ENCODE assay signal across 7 mouse cellular contexts in the genomic region with DNA sequence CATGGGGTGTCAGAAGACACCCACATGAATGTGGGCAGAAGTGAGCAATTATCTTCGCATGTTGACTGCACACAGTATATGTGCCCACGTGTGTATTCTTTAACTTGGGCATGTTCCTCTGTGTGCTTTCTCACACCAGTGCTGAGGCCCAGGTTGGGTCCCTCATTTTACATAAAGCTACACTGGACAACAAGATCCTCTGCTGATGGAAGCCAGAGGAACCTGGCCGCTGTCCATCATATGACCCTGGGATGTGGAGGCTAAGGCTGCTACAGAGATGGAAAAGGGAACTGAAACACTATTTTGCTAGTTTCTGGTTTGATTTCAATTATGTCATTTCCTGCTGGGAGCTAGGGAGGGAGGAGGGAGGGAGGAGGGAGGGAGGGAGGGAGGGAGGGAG.
DNase-seq lines count a peak whose midpoint lies in the region; ATAC-seq and TF ChIP-seq lines count a peak whose summit lies in the region.

No protein-coding gene starts in this region.

- ATAC-seq in kidney, embryonic 14.5 days (ENCODE audit: low FRiP score, low TSS enrichment), result no peak
- ATAC-seq in embryonic facial prominence, embryonic 14.5 days (ENCODE audit: low read depth), result no peak

- WGBS in kidney, embryonic 14.5 days, result 92% methylated on average over 3 of the region's 3 CpGs
- 71% methylated on average over 3 of the region's 3 CpGs for WGBS in embryonic facial prominence, embryonic 14.5 days
- 34% methylated on average over 3 of the region's 3 CpGs for WGBS in macrophage (ENCODE audit: missing documents)
- WGBS in cerebellum, adult 2 months, result 82% methylated on average over 3 of the region's 3 CpGs

- no peaks in the 10 kb centered on the region for H3K9me3 ChIP-seq in kidney, embryonic 14.5 days (ENCODE audit: control insufficient read depth, low read length)
- no peaks in the 10 kb centered on the region for H3K9me3 ChIP-seq in embryonic facial prominence, embryonic 14.5 days (ENCODE audit: control insufficient read depth, low read length)

- no peaks in the 10 kb centered on the region for H3K27me3 ChIP-seq in kidney, embryonic 14.5 days (ENCODE audit: control insufficient read depth, insufficient read depth, low read length)
- no peaks in the 10 kb centered on the region for H3K27me3 ChIP-seq in embryonic facial prominence, embryonic 14.5 days (replicated peaks; ENCODE audit: control insufficient read depth, insufficient read depth, low read length)
- no peaks in the 10 kb centered on the region for H3K27me3 ChIP-seq in cerebellum, adult 2 months (ENCODE audit: control insufficient read depth, insufficient read depth, low read length)

- no peaks in the 10 kb centered on the region for H3K79me2 ChIP-seq in macrophage (ENCODE audit: inconsistent target)

- H3K4me2 ChIP-seq in kidney, embryonic 14.5 days (replicated peaks; ENCODE audit: low read depth, low read length), result no peak overlapping the region
- no peak overlapping the region for H3K4me2 ChIP-seq in embryonic facial prominence, embryonic 14.5 days (ENCODE audit: low read depth, low read length)

- no peak overlapping the region for H3K4me3 ChIP-seq in kidney, embryonic 14.5 days (ENCODE audit: low read length)
- H3K4me3 ChIP-seq in embryonic facial prominence, embryonic 14.5 days (ENCODE audit: low read depth, low read length), result no peak overlapping the region
- no peak overlapping the region for H3K4me3 ChIP-seq in macrophage (ENCODE audit: inconsistent target)
- no peak overlapping the region for H3K4me3 ChIP-seq in cerebellum, adult 2 months (replicated peaks; ENCODE audit: insufficient read depth, low read depth, low read length)

- H3K9ac ChIP-seq in kidney, embryonic 14.5 days (ENCODE audit: low read depth, low read length), result no peak overlapping the region
- H3K9ac ChIP-seq in embryonic facial prominence, embryonic 14.5 days (ENCODE audit: low read depth, low read length), result no peak overlapping the region

- H3K4me1 ChIP-seq in kidney, embryonic 14.5 days (ENCODE audit: control insufficient read depth, insufficient read depth, low read length), result peaks cover 71% of the 10 kb centered on the region
- H3K4me1 ChIP-seq in embryonic facial prominence, embryonic 14.5 days (ENCODE audit: control insufficient read depth, insufficient read depth, low read length), result peaks cover 80% of the 10 kb centered on the region
- no peaks in the 10 kb centered on the region; the same call in 1 of the 2 replicates for H3K4me1 ChIP-seq in cerebellum, adult 2 months (ENCODE audit: control insufficient read depth, insufficient read depth, low read length)

- TF ChIP-seq POLR2A in cerebellum, adult 2 months (IDR thresholded peaks at IDR 0.05; ENCODE audit: borderline replicate concordance, insufficient read depth, low read length), result no peak

- no peaks in the 10 kb centered on the region for H3K36me3 ChIP-seq in kidney, embryonic 14.5 days (ENCODE audit: control insufficient read depth, insufficient read depth, low read length)
- H3K36me3 ChIP-seq in embryonic facial prominence, embryonic 14.5 days (ENCODE audit: control insufficient read depth, insufficient read depth, low read length), result no peaks in the 10 kb centered on the region
- H3K36me3 ChIP-seq in macrophage (ENCODE audit: inconsistent target), result no peaks in the 10 kb centered on the region

- DNase-seq in kidney, adult 8-10 months, result no peak
- DNase-seq in adrenal gland, postnatal 36 days, result peak; percentile 33 to 47
- DNase-seq in embryonic facial prominence, embryonic 14.5 days (ENCODE audit: low spot score), result peak; percentile 32
- no peak for DNase-seq in cerebellum, adult 2 months
- no peak for DNase-seq in cerebellum, adult 11 months

- TF ChIP-seq CTCF in cerebellum, adult 2 months (IDR thresholded peaks at IDR 0.05; ENCODE audit: borderline replicate concordance, insufficient read depth, low read depth, low read length), result no peak

- peak overlapping the region; percentile 18; the same call in 1 of the 2 replicates for H3K27ac ChIP-seq in kidney, embryonic 14.5 days (ENCODE audit: low read depth, low read length)
- H3K27ac ChIP-seq in embryonic facial prominence, embryonic 14.5 days (replicated peaks; ENCODE audit: low read depth, low read length), result peak overlapping the region; percentile 23
- peak overlapping the region; percentile 83 for H3K27ac ChIP-seq in macrophage
- H3K27ac ChIP-seq in cerebellum, adult 2 months (ENCODE audit: insufficient read depth, low read length), result no peak overlapping the region

Comparison
In these comparisons a context has a peak if more than half of its experiments do, and no peak if none do; other contexts are left out.
1. DNase-seq: peak in adrenal gland, postnatal 36 days (2 of 2) and embryonic facial prominence, embryonic 14.5 days (single experiment); none in kidney, adult 8-10 months (0 of 2), cerebellum, adult 2 months (0 of 2) and cerebellum, adult 11 months (single experiment).